Mouse (Mus musculus) heart, adult 11 months (tissue): Measurements from ENCODE around the gene Olfr288.

Experiments used
- DNase-seq: peaks from one replicate; pipeline ENCODE4 v3.0.0; 2022

The Olfr288 gene

DNA sequence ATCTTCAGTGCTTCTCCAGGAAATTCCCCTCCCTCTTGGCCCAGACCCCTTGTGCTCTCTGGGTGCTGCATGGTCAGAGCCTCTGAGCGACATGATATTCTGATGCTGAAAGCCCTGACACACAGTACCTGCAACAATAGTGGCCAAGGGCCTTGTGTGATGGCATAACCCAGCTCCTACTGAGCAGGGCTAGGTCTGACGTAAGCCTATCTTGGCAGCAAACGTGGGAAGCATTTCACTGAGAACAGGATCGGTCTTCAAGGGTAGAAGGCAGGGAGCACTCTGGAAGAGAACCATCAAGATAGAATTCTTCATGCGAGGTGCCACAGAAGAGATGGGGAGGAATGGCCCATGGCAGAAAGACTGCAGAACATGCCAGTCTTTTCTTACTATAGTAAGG is 29.8 kb downstream of the Olfr288 start, which contains the start of gene Asb8:
Asb8 (minus strand) TSS at position 101 of the 400 bp plus-strand sequence.
- peak; percentile 74 for DNase-seq

- peak; percentile 91 for DNase-seq
Observed at GRCm38 (mm10) chr15:98162561-98162960, 32.8 kb downstream of the Olfr288 start.

GRCm38 (mm10) chr15:98161026-98161805 is 34.1 kb downstream of the Olfr288 start:
- DNase-seq, result peak; percentile 83

DNA sequence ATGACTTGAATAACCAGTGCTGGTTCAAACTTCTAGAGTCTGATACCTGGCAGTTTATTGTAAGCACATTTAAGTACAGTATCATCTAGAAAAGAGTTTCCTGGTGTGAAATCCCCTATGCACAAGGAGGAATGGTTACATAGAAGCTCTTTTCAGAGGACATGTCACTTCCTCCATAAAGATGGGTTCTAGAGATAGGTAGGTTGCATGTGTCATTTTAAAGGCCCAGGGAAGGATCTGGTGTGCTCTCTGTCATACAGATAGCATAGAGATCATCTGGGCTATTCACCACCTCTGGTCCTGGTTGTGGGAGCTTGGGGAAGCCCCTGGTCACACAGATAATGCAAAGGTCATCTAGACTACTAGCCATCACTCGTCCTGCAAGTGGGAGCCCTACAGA is 38.1 kb downstream of the Olfr288 start:
- peak; percentile 45 for DNase-seq

DNA sequence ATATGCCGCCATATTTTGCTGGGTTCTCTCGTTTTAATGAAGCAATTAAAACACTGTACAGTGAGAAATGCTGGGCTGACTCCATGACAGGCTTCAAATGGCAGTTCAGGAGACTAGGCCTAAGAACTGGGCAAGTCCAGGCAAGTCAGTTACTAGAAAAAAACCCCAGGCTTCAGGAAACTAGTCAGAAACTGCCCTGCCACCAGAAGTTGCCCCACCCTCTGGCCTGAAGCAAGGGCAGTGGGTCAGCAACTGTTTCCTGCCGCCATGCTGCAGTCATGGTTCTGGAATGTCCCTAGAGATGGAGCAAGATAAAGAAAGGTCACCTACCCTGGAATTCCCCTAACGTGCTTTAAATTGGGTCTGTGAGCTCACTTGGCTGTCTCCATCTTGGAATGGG is 39.4 kb downstream of the Olfr288 start:
- DNase-seq, result peak; percentile 81

DNA sequence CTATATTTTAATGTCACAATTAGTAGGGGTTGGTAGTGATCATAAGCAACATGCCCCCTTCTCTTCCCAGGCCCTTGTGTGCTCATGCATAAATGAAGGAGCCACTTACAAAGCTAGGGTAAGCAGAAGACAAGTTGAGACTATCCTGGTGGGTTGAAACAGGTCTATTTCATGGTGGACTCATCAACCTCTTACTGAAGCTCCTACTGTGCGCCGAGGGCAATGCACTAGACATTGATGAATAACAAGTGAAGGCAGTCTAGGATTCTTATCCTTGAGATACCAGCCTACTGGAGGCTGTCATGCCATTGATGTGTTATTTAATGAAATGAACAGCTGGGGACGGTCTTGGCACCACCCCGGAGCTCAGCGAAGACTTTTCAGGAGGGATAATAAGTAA is 40.1 kb downstream of the Olfr288 start:
- DNase-seq, result peak; percentile 19

DNA sequence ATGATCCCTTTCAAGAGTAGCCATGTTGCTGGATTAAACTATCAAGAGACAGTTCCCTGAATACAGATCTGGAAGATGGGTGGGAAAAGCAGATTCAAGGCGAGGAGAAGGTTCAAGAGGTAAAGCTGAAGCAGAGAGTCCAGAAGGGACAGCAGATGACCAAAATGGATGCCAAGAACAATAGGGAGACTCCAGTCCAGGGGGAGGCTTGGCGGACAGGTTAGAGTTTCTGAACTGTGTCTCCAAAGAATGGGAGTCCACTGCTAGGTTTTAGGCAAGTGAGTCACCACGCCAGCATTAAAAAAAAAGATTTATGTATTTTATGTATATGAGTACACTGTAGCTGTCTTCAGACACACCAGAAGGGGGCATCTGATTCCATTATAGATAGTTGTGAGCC is 40.7 kb downstream of the Olfr288 start:
- DNase-seq, result peak; percentile 61

DNA sequence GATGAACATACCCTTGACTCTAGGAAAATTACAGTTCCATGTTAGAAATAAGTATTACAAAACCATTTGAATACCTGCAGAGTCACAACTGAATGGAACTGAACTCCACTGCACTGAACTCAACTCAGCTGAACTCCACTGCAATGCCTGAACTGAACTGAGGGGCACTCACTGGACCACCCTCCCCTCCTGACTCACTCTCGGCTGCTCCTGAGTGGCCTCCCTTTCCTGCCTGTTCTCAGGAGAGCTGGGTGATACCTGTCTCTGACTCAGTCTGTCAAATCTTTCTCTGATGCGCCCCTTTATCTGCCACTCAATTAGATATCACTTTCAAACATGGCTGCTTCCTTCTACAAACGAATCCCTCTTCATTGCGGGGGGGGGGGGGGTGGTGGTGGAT is 41.2 kb downstream of the Olfr288 start:
- DNase-seq, result peak; percentile 85

- peak; percentile 85 for DNase-seq
Observed at GRCm38 (mm10) chr15:98153625-98154024, 41.7 kb downstream of the Olfr288 start.

DNA sequence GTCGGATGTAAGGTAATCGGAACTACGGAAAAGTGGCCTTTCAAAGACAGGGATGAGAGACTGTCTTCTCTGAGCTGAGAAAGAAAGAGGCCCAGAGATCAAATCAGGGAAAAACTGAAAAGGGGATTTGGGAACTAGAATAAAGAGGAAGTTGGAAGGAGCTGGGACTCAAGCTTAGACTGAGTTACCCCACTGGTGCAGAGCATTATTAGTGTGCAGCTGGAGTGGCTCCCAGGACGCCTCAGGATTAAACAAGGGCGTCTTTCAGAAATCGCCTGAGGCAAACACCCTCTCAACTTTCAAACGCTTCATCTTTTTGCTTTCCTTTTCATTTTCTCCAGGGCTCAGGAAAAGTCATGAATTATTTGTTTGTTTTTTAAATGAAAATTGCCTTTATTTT is 42.4 kb downstream of the Olfr288 start:
- peak; percentile 87 for DNase-seq

DNA sequence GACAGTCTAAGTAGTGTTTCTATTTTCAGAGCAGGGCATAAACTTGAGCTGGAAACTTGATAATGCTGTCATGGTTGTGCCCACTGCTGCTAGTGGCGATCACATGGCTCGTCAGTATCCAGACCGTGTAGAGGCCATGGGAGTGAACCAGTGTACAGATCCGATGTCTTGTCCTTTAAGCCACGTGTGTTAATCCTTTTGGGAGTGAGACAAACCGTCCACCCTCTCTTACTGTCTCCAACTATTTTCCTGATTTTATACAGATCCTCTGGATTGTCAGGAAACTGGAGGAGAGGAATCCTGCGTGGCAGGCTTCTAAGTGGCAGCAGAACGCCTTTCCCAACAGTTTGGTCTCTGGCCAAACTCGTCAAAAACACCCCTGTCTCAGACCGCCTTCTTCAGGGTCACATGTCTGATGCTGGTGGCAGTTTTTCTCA is 46.2 kb downstream of the Olfr288 start:
- DNase-seq, result peak; percentile 97

- peak; percentile 14 for DNase-seq
Observed at GRCm38 (mm10) chr15:98148356-98148755, 47.0 kb downstream of the Olfr288 start.

- DNase-seq, result peak; percentile 99
Observed at GRCm38 (mm10) chr15:98145559-98146181, 49.7 kb downstream of the Olfr288 start.

GRCm38 (mm10) chr15:98144861-98145507 is 50.4 kb downstream of the Olfr288 start:
- peak; percentile 79 for DNase-seq

- peak; percentile 70 for DNase-seq
Observed at GRCm38 (mm10) chr15:98142515-98142914, 52.8 kb downstream of the Olfr288 start.

GRCm38 (mm10) chr15:98140809-98141208 is 54.5 kb downstream of the Olfr288 start:
- peak; percentile 45 for DNase-seq

DNA sequence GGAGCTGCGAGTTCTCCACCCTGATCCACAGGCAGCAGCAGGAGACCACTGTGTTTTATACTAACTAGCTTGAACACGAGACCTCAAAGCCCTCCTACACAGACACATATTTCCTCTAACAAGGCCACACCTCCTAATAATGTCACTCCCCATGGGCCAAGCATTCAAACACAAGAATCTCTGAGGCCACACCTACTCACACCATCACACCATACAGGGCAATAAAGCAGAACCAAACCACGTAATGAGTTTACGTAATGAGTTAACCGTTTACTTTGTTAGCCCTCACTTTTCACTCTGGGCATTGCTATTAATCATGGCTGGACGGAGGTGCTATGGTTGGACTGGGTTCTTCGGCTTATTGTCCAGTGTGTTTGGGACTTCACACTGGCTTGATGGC is 55.6 kb downstream of the Olfr288 start:
- DNase-seq, result peak; percentile 59

DNA sequence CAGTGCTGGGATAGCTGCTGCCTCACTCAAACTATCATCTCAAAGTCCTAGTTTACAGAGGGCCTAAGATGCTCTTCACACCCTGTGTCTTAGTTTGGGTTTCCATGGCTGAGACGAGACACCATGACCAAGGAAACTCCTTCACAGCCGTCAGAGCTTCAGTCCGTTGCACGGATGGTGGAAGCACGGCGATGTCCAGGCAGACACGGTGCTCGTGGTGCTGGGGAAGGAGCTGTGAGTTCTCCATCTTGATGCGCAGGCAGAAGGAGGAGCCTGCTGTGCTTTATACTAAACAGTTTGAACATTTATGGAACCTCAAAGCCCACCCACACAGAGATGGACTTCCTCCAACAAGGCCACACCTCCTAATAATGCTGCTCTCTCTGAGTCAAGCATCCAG is 58.5 kb downstream of the Olfr288 start:
- DNase-seq, result peak; percentile 80
